Mouse (Mus musculus): Measurements from ENCODE around the gene Bloc1s1.

The Bloc1s1 gene

DNA sequence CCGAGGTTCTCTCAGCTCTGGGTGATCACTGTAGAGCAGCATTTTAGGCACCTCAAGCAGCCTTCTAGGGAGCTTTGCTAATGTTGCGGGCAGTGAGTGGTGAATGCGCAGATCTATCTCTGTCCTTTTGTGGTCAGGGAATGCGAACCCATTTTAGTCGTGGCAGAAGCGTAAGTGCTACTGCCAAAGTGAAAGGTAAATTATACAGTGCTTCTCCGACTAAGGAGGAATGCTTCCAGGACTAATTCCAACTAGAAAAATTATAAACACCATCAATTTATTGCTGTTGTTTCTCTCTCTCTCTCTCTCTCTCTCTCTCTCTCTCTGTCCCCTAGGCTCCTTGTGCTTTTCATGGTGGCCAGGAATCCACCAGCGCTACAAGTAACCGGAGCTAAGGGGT lies at the start of gene Bloc1s1:
Bloc1s1 (minus strand) TSS at position 101 of the 400 bp plus-strand sequence.
- in situ Hi-C loops (cut with MboI, MseI): no loop called here

DNA sequence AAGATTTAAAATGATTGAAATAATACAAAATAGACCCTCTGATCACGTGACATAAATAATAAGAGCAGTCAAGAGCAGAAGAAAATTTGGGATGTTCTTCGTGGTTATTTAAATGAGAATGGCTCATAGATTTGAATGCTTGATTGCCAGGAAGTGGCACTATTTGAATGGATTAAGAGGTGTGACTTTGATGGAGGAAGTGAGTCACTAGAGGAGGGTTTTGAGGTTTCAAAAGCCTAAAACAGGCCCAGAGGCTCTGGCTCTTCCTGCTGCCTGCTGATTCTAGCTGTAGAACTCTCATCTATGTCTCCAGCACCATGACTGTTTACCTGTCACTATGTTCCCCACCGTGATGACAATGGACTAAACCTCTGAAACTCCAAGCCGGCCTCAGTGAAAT lies 49.0 kb upstream of the Bloc1s1 start:
- in situ Hi-C loops (cut with MboI, MseI): loop anchor here (10.0 kb wide), 1 partner anchor 1948 kb away; no protein-coding TSS in a partner anchor

DNA sequence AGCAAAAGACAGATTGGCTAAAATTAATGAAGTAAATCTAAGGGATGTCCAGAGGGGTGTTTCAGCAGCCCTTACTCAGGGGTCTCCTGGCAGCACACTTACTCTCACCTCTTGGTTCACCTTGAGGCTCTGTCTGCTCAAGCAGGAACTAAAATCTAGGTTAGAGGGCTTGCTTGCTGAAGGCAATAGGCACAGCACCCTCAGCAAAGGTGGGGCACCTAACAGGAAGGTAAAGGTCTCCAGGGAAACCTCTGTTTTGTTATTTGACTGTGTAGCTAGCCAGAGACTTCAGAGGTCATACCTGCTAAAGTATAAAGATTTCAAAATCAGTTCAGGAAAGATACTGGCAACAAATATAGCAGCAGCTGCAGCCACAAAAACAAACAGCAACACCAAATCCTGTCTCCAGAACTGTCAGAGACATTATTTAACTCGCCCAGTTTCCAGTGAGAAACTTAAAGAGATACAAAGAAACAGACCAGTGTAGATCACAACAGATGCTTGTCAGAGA lies 47.0 kb upstream of the Bloc1s1 start:
- in situ Hi-C loops (cut with MboI, MseI): loop anchor here (10.0 kb wide), 1 partner anchor 1946 kb away; no protein-coding TSS in a partner anchor

DNA sequence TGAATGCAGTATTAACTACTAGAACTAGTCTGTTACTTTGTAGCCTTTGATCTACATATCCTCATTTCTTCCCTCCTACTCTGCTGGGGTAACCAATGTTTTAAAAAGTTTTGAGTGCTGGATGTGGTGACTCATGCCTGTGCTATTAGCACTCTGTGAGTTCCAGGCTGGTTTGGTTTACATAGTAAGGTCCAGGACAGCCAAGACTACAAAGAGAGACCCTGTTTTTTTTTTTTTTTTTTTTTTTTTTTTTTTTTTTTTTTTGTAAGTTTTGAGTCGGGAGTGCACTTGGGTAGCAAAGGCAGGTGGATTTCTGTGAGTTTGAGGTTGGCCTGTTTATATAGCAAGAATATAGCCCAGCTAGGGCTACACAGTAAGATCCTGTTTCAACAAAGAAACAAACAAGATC lies 44.5 kb upstream of the Bloc1s1 start:
- in situ Hi-C loops (cut with MboI, MseI): no loop called here

DNA sequence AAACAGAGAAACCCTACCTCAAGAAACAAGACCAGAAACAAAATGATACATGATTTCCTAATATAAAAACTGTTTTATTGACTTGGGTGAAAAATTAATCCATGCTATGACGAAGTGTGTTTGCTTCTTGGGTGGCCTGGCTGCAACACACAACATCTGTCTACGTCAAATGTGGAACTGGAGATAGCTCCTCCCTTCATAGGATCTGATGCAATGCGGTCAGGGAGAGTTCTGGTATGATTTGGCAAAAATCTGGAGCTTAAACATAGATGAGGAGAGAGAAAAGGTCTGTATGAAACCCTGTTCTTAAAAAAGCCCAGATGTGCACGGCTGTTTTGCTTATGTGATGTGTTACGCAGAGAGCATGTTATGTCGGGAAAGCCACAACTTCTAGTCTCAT lies 42.0 kb upstream of the Bloc1s1 start:
- in situ Hi-C loops (cut with MboI, MseI): no loop called here

DNA sequence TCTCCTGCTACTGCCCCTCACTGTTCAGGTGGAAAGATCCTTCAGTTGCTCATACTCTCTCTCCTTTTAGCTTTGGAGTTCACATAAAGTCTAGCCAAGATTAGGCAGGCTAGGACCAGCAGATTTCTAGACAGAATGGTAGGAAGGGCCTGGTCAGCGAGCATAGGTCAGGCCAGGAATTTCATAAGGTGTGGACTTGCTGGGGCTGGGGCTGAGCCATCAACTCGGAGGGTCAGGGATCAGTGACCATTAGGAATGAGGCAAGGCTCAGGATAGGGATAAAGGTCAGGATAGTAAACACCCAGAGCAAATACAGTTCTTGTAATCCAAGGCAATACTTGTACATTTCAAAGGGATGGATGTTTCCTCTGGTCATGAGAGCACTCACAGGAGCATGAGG lies 41.1 kb upstream of the Bloc1s1 start:
- in situ Hi-C loops (cut with MboI, MseI): no loop called here

DNA sequence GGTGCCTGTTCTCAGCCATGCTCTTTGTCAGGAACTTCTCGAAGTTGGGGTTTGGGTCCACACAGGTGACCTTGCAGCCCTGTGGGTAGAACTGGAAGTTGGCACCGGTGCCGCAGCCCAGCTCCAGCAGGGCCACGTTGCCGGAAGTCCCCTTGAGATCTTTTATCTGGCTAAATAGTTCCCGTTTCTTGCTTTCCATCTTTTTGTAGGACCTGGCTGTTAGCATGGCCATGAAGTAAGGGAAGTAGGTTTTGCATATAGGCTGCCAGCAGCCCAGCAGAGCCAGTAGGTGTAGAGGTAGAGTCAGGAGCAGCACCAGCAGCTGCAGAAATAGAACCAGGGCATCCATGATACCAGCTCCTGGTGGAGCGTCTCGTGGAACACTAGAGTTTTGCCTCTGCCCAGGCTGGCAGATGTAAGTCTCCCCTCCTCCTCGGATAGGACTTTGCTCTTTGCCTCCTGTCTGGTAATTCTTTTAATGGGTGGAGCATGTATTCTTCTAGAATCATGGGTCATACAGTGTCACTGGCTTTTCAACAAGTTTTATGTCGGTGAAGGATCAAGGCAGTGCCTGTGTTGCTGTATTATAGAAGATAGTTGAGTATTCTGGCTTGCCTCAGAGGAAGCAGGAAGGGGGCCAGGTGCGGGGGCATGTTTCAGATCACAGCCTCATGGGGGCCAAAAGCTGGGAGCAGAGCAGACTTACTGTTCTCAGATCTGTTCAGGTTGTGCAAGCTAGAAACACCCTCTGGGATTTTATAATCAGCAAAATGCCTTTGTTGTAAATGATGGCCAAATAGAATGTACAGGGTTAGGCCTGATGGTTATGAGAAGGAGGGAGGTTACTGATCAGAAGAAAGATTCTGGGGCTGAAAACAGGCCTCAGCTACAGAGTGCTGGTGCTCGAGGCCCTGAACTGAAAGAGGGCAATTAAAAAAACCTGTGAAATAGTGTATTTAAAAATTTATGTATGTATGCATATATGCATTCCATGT lies 37.1 kb upstream of the Bloc1s1 start, which contains the start of gene Mettl7b:
Mettl7b (minus strand) TSS at position 399 of the 995 bp plus-strand sequence.
- in situ Hi-C loops (cut with MboI, MseI): no loop called here

DNA sequence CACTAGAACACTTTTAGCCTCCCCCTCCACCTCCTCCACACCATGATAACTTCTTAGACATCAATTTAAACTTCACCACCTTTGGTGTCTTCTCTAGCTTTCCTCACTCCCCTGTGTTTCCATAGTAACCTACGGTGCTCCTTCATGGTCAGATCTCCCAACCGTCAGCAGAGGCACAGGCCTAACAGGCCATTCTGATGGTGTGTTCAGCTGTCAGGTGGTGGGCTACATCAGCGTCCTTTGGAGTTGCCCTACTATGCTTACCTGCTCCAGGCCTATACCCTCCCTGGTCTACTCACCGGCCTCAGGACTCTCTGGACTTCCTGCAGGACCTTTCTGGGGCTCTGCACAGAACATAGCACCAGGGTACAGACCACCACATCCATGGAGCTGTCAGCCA lies 36.3 kb upstream of the Bloc1s1 start:
- in situ Hi-C loops (cut with MboI, MseI): no loop called here

DNA sequence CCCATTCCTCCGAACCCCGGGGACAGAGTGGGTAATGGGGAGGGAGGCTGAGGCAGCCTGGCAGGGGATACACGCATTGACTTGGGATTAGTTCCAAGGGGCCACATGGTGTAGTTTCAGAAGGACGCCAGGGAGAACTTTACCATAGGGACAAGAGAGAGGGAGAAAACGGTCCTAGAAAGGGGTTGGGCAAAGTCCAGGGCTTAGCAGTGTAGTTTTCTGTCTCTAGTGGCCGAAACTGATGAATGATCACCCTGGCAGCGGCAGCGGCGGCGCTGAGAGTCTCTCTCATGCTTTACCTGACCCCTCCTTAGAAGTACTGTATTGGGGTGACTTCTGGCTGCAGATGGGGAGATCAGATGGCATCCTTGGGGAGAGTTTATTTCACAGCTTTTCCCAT lies 34.5 kb upstream of the Bloc1s1 start:
- in situ Hi-C loops (cut with MboI, MseI): no loop called here

DNA sequence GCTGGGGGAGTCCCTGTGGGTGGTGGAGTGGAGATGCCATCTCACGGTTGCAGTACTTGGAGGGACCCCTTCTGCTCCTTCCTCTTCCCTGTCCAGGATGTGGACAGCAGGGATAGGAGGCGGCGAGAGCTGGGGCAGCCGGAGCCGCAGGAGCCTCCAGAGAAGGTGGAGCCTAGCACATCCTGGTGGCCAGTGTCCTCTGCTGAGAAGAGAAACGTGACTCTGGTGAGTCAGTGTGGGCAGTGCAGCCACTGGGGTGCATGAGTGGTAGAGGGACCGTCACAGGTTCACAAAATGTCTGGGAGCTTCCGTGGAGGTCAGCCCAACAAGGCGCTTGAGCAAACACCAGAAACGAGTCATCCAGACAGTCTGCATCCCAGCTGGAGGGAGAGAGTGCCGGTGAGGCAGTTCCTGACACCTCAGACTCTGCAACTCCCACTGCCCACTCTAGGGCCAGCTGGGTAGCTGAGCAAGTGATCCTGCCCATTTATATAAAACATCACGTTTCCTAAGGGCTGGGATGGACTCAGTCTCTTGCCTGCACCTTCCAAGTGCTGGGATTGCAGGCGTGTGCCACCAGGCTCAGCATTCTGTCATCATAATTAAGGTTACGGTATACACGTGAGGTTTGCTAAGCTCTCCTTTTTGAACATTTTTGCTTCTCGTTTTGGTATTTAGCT lies 26.5 kb upstream of the Bloc1s1 start:
- in situ Hi-C loops (cut with MboI, MseI): no loop called here

DNA sequence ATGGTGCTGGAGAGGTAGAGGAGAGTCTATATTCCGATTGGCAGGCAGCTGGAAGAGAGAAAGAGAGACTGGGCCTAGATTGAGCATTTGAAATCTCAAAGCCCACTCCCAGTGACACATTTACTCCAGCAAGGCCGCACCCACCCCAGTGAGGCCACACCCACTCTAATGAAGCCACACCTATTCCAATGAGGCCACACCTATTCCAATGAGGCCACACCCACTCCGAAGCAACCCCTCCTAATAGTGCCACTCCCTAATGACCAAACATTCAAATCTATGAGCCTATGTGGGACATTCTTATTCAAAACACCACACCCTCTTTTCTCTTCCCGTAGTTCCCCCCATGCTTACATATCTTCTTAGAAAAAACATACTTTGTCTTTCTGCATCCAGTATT lies 23.7 kb upstream of the Bloc1s1 start:
- in situ Hi-C loops (cut with MboI, MseI): no loop called here

DNA sequence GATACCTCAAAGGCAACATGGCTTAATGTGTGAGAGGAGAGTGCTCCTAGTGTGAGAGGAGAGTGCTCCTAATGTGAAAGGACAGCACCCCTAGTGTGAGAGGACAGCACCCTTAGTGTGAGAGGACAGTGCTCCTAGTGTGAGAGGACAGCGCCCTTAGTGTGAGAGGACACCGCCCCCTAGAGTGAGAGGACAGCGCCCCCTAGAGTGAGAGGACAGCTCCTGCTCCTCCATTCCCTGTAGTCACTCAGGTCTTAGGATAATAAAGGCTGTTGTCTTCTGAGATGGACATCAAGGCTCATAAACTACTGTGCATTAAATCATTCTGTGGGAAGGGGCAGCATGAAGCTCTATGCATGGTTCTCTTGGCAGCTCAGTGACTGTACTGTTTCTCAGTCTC lies 21.8 kb upstream of the Bloc1s1 start:
- in situ Hi-C loops (cut with MboI, MseI): no loop called here

DNA sequence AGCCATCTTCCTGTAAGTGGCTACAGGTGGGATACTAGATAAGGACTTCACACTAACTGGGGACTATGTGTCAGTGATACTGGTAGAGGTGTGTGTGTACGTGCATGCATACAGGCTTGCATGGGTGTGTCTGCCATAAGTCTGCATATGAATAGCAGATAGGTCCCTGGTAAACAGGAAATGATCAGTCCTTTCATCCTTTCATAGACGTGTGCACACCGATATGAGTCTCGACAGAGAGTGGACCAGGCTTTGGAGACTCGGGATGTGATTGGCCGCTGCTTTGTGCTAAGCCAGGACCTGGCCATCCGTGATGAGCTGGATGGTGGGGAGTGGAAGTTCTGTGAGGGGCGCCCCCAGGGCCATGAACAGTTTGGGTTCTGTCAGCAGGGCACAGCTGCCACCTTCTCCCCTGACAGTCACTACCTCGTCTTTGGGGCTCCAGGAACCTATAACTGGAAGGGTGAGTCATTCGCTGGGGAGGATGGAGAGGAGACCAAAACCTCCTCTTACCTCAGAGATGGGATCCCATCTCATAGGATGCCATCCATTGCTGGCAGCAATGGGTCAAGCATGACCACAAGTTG lies 16.7 kb upstream of the Bloc1s1 start:
- in situ Hi-C loops (cut with MboI, MseI): no loop called here

DNA sequence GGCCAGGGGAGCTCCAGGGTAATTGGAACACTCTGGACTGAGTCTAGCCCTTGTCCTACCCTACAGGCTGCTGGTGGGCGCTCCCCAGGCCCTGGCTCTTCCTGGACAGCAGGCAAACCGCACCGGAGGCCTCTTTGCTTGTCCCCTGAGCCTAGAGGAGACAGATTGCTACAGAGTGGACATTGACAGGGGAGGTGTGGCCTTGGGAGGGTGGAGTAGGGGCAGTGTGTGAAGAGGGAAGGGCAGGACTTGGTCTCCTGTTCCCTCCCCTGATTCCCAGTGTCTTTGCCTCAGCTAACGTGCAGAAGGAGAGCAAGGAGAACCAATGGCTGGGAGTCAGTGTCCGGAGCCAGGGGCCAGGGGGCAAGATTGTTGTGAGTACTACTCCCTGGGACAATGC lies 15.1 kb upstream of the Bloc1s1 start:
- in situ Hi-C loops (cut with MboI, MseI): no loop called here

DNA sequence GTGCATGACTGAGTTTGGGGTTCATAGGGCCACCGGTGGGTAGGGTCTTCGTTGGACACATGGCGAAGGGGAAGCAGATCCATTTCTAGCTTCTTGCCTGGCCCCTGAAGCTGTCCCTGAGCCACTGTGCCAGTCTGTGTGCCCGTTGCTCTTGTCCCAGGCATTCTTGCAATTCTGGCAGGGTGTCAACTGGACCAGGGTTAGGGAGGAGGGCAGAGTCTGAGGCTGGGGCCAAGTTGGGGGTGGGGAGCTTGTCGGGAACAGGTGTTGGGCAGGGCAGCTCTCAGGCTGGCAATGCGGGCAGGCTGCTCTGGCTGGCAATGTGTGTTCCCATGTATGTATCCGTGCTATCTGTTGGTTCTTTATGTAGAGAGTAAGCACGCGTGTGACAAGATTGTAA lies 14.6 kb upstream of the Bloc1s1 start:
- in situ Hi-C loops (cut with MboI, MseI): no loop called here

DNA sequence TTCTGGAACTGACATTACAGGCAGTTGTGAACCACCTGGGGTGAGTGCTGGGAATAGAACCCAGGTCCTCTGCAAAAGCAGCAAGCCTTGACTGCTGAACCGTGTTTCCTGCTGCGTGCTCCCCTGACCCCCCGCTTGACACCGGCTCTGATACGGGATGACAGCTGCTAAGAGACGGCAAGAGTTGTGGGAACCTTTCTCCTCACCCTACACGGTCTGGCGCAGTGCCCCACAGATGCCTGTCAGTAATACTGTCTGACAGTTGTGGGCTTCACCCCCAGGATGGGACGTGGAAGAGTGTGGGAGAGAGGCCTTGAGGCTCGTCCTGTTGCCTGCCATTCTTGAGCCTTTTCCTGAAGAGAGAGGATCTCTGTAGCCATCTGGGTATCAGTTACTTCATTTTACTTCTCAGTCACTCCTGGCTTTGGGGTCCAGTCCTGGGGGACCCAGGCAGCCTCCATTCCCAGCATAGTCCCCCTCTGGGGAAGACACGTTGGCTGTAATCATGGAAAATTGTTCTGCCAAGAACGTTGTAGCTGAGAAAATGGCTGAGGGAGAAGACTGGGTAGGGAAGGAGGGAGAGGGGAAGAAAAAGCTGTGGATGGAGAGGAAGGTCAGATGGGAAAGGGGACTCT lies 14.0 kb upstream of the Bloc1s1 start:
- in situ Hi-C loops (cut with MboI, MseI): no loop called here

DNA sequence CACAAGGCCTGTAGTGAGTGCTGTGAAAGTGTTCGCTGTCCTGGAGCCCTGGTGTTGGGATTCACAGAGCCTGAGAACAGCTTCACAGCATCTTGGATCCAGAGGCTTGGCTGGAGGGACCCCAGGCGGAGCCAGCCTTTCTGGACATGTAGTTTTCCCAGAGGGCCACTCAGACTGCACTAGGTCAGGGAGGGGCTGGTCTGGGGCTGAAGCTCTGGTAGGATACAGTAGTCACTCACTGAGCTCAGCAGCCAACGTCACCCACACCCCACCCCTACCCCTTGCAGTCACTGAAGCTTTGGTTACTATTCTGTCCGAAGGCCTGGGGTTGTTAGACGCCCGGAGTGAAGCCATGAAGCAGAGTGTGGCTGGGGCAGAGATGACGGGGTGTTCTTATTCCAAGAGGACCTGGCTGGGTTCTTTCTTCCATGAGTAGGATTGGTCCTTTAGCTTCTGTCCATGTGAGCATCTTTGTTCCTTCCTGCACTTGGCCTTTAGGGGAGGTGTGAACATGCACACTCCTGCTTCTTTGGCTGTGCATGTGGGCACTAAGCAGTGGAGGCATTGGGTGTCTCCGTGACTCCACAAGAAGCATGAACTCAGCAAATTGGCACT lies 12.1 kb upstream of the Bloc1s1 start:
- in situ Hi-C loops (cut with MboI, MseI): no loop called here

DNA sequence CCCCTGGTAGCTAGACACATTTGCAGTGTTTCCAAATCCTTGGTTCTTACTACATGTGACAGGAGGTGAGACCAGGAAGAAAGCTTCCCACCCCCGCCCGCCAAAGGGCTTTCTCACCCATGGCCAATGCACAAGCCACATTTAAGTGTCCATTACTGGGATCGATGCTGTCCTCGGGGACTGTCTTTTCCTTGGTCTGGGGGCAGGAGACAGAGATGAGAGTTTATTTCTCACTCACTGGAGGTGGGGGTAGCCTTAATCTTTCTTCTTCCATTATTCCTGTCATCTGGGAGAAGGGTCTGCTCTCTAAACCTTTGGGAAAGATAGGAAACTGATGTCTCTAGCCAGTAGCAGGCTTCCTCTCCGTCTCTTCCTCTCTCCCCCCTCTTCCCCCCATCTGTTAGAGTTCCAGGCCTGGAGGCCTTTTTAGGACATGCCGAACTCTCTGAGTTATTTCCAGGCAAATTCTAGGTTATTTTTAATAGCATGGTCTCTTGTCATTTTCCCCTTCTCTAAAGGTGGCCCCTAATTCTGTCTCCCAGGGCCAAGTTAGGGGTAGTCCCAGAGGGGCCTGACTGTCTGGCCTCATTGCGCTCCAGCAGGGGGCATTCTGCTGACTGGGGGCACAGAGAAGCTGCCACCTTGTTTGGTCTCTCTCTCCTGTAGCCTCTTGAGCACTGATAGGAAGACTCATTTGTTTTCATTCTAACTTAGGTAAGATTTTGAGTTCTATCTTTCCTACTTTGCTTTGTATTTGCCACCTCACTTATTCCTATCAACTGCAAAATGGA lies 11.4 kb upstream of the Bloc1s1 start:
- in situ Hi-C loops (cut with MboI, MseI): no loop called here

DNA sequence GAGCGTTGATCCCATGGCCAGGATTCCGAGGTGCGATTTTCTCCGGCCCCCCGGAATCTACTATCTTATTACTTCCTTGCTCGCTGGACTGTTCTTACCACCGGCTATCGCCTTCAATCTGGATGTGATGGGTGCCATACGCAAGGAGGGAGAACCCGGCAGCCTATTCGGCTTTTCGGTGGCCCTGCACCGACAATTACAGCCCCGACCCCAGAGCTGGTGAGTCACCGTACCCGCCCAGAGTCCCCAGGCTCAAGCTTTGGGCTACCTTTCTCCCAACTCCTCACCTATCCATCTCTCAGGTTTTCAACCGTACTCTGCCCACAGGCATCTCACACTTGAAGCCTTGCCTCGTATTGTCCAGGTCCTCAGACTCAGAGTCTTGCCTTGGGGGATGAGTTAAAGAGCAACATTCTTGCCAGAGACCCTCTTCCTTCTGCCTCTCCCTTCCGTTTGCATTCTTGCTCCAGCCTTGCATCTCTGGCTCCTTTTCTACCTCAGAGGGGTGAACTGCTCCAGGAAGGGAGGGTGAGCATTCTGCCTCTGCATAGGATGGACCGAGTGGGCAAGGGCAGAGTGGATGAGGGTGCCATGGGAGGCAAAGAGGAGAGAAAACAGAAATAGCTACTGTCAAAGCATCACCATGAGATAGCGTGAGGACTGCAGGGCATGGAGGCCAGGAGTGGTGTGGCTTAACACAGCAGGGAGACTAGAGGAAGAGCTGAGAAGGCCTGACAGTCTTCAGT lies 10.3 kb upstream of the Bloc1s1 start:
- in situ Hi-C loops (cut with MboI, MseI): no loop called here

DNA sequence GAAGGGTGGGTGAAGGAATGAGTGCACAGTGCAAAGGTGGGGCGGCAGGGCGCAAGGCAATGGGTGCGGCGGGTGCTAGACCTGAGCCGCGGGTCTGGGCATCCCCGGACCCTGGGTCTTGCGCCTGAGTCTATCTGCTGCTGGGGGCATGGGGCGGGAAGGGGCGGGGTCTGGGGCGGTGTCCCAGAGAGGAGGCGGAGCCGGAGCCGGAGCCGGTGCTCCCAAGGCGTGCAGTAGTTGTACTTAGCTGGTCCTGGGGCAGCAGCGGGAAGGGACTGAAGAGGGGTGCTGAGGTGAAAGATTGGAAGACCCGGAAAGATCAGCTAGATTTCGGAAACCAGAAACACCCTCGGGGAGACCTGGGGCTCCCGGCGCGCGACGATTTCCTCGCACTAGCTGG lies 9.7 kb upstream of the Bloc1s1 start, which contains the start of gene Itga7:
Itga7 (plus strand) TSS at position 245 of the 400 bp plus-strand sequence.
- in situ Hi-C loops (cut with MboI, MseI): no loop called here
